Mouse (Mus musculus) CH12.LX (cell line): ENCODE data around the gene Nrxn3.

Experiments used
- CHD1 ChIP-seq: IDR thresholded peaks from 2 replicates; pipeline ENCODE4 v1.6.1; 2012; ENCODE audit warnings: low read depth, low read length, improper control_type of control experiment, inconsistent platforms
- CTCF ChIP-seq, 2 experiments: IDR thresholded peaks in 1 of 2; conservative IDR thresholded peaks in 1 of 2; 2 replicates each; pipeline ENCODE4 v1.5.1; 2011 to 2012; ENCODE audit warnings: low read depth in 2 of 2, low read length in 2 of 2, improper control_type of control experiment in 1 of 2, inconsistent platforms in 1 of 2, mild to moderate bottlenecking in 1 of 2, moderate library complexity in 1 of 2
- E2F4 ChIP-seq: IDR thresholded peaks from 2 replicates; pipeline ENCODE4 v1.6.1; 2011; ENCODE audit warnings: low read depth, low read length, improper control_type of control experiment; ENCODE audit not compliant: insufficient replicate concordance
- ELF1 ChIP-seq: IDR thresholded peaks from 2 replicates; pipeline ENCODE4 v1.6.1; 2014; ENCODE audit warnings: low read depth, mild to moderate bottlenecking, inconsistent platforms, low read length, improper control_type of control experiment
- HCFC1 ChIP-seq: IDR thresholded peaks from 2 replicates; pipeline ENCODE4 v1.6.1; 2012; ENCODE audit warnings: low read depth, mild to moderate bottlenecking, inconsistent platforms, low read length, improper control_type of control experiment
- KAT2A ChIP-seq: IDR thresholded peaks from 2 replicates; pipeline ENCODE4 v1.6.1; 2012; ENCODE audit warnings: low read length, improper control_type of control experiment, inconsistent platforms; ENCODE audit not compliant: insufficient replicate concordance
- MAX ChIP-seq: IDR thresholded peaks from 2 replicates; pipeline ENCODE4 v1.6.1; 2011; ENCODE audit warnings: low read length, improper control_type of control experiment
- MAZ ChIP-seq: IDR thresholded peaks from 2 replicates; pipeline ENCODE4 v1.6.1; 2012; ENCODE audit warnings: low read depth, mild to moderate bottlenecking, inconsistent platforms, low read length, improper control_type of control experiment, moderate library complexity
- MEF2A ChIP-seq: IDR thresholded peaks from 2 replicates; pipeline ENCODE4 v1.6.1; 2014; ENCODE audit warnings: low read depth, mild to moderate bottlenecking, inconsistent platforms, low read length, improper control_type of control experiment, borderline replicate concordance
- MXI1 ChIP-seq: IDR thresholded peaks from 2 replicates; pipeline ENCODE4 v1.6.1; 2011; ENCODE audit warnings: mild to moderate bottlenecking, low read depth, low read length, improper control_type of control experiment
- POLR2A ChIP-seq: IDR thresholded peaks from 2 replicates; pipeline ENCODE4 v1.6.1; 2011; ENCODE audit warnings: low read depth, mild to moderate bottlenecking, improper control_type of control experiment, low read length
- TCF12 ChIP-seq: IDR thresholded peaks from 2 replicates; pipeline ENCODE4 v1.6.1; 2014; ENCODE audit warnings: low read depth, mild to moderate bottlenecking, inconsistent platforms, low read length, improper control_type of control experiment
- ZNF384 ChIP-seq: IDR thresholded peaks from 2 replicates; pipeline ENCODE4 v1.6.1; 2012; ENCODE audit warnings: low read depth, low read length, improper control_type of control experiment, inconsistent platforms

DNA sequence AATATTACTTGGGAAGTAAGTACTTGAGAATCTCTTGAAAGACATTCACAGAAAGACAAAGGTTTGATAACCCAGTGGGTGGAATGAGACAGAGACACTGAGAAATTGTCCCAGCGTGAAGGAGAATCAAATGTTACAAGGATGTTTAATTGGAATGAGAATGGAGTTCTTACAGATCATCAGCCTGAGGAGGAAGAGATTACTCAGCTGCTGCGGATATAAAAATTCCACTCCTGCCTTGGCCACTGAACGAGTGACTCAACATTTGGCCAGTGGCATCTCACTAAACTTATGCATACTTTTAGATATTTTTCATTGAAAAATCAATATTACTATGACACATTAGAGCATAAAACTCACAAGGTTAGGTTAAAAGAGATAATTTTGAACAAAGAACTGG is 1166.0 kb downstream of the Nrxn3 start:
- TF ChIP-seq MXI1 (no peak), POLR2A (no peak), HCFC1 (no peak), CTCF (conservative IDR thresholded peaks at IDR 0.05 in 1 of 2, IDR thresholded peaks at IDR 0.05 in 1 of 2; ENCODE audit: low read depth in 2 of 2, low read length in 2 of 2) (no peak), ZNF384 (no peak), ELF1 (no peak), KAT2A (no peak), CHD1 (no peak), MAX (no peak), E2F4 (no peak), TCF12 (no peak), MEF2A (no peak), MAZ (no peak)
